Mouse (Mus musculus) forebrain, embryonic 16.5 days (tissue): Measurements from ENCODE around the gene Dcst2. TPM values are rescaled to one million over a fixed set of nuclear protein-coding genes. Genes with fewer than 3 reads are reported as not detected.

Experiments used
- ATAC-seq: fragments of 200-750 bp; cut with Nextera tagmentation; 2 replicates; pipeline ENCODE4 v1.8.0; 2017; ENCODE audit warnings: mild to moderate bottlenecking, moderate library complexity
- H3K27ac ChIP-seq: fragments of 300-500 bp; sonication (generic); 2 replicates; pipeline ENCODE4 v1.5.1; 2014; ENCODE audit warnings: low read length, control low read depth
- H3K27me3 ChIP-seq: fragments of 300-500 bp; sonication (generic); replicated peaks from 2 replicates; pipeline ENCODE4 v1.6.1; 2014; ENCODE audit warnings: low read length; ENCODE audit not compliant: control insufficient read depth, insufficient read depth
- H3K36me3 ChIP-seq: fragments of 300-500 bp; sonication (generic); 2 replicates; pipeline ENCODE4 v1.6.1; 2014; ENCODE audit not compliant: control insufficient read depth, insufficient read depth
- H3K4me1 ChIP-seq: fragments of 300-500 bp; sonication (generic); replicated peaks from 2 replicates; pipeline ENCODE4 v1.6.1; 2014; ENCODE audit warnings: low read length; ENCODE audit not compliant: control insufficient read depth, insufficient read depth
- H3K4me2 ChIP-seq: fragments of 300-500 bp; sonication (generic); 2 replicates; pipeline ENCODE4 v1.6.1; 2014; ENCODE audit warnings: mild to moderate bottlenecking, low read length, control low read depth
- H3K4me3 ChIP-seq: fragments of 300-500 bp; sonication (generic); replicated peaks from 2 replicates; pipeline ENCODE4 v1.5.1; 2014; ENCODE audit warnings: mild to moderate bottlenecking, low read length, control low read depth
- H3K9ac ChIP-seq: fragments of 300-500 bp; sonication (generic); replicated peaks from 2 replicates; pipeline ENCODE4 v1.6.1; 2014; ENCODE audit warnings: low read depth, low read length, control low read depth
- H3K9me3 ChIP-seq: fragments of 300-500 bp; sonication (generic); 2 replicates; pipeline ENCODE4 v1.6.1; 2016; ENCODE audit warnings: low read length; ENCODE audit not compliant: control insufficient read depth
- WGBS: fragments of 180-500 bp; shearing (Covaris S2); extraction: QIAGEN DNeasy Blood & Tissue Kit; methylation state at CpG from one replicate; pipeline ENCODE4 v1.1.7; 2014; 5-methylcytosine and 5-hydroxymethylcytosine counted together
- polyA plus RNA-seq: library from polyadenylated mRNA; unstranded; fragments of >200 nt; fragmentation: Nextera tagmentation; extraction: Ambion mirVana; gene quantifications from 2 replicates; pipeline ENCODE4 v1.2.1, GENCODE M21; 2015

Dcst2 gene
- polyA plus RNA-seq, 1 experiment from 2014 or later, result not detected

DNA sequence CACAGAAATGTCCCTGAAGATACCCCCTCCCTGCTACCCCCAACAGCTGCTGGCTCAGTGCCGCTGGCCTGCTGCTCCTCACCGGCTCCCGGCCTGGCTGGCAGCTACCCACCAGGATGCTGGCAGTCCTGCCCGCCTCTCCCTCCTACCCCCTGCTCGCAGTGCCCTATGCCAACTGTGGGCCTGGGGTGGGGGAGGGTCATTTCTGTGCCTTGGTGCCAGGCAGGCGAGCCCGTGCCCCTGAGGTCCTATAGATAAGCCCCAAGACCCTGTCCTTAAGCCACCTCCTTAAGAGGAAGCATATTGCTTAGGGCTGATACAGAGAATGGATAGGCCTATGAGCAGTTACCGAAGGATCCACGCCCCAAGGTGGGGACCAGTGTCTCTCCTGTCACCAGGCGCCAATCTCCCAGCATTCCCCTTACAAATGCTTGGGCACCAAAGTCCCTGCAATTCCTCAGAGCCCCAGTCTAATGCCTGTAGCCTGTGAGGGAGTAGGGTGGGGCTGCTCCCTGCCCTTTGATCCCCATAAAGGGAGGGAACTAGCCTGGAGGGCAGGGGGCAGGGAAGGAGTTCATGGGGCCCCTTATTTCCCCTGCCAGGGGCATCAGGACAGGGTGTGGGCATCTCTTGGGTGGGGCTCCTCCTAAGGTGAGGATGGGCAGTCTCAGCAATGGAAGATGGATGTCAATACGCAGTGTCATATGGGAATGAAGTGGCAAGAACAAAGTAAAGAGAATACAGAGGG lies 26.5 kb downstream of the Dcst2 start:
- H3K9ac ChIP-seq, result no peak overlapping the region
- no peaks in the 10 kb centered on the region for H3K9me3 ChIP-seq
- H3K27me3 ChIP-seq, result no peaks in the 10 kb centered on the region
- H3K27ac ChIP-seq, result no peak overlapping the region
- no peak overlapping the region for H3K4me2 ChIP-seq
- H3K4me1 ChIP-seq, result peaks cover 34% of the 10 kb centered on the region
- H3K4me3 ChIP-seq, result no peak overlapping the region
- peak; percentile 16 for ATAC-seq
- no peaks in the 10 kb centered on the region for H3K36me3 ChIP-seq
- 58% methylated on average over 11 of the region's 11 CpGs for WGBS

DNA sequence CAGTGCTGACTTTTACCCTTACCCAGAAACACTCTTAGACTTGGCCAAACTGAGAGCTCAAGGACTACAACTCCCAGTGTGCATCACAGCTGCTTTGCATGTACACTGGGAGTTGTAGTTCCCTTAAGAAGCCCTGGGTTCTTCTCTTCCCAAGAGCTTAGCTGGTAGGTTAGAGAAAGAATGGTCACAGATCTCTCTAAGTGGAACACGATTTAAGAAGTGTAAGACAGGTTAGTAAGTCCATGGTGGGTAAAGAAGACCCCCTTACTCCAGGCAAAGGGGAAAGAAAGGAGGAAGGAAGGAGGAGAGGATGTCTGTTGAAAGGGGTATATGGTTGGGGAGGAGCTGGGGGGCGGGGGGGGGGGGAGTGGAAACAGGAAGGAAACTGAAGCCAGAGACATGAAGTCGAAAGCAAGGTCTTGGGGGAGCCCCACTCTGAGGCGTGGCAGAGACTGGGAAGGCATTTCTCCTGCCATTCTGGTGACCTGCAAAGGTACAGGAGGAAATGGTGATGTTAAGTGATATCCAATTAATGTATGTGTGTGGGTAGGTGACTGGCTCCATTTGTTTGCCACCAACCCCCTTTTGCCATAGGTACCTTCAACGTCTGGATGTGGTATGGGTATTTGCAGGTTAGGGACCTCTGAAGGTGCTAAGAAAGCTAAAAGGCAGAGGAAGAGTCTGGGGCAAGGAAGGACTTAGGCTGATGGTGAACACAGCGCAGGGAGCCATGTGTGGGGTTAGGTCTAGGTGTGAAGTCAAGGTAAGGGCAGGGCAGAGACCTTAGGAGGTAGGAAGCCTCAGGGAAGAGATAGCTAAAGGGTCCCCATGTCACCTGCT lies 27.3 kb downstream of the Dcst2 start:
- Histone ChIP-seq H3K9me3 (no peaks in the 10 kb centered on the region), H3K27me3 (no peaks in the 10 kb centered on the region), H3K4me1 (peaks cover 42% of the 10 kb centered on the region), H3K4me2 (no peak overlapping the region), H3K36me3 (no peaks in the 10 kb centered on the region), H3K9ac (no peak overlapping the region), H3K27ac (no peak overlapping the region), H3K4me3 (no peak overlapping the region)
- WGBS, result 68% methylated on average over 6 of the region's 6 CpGs
- ATAC-seq, result peak; percentile 47

DNA sequence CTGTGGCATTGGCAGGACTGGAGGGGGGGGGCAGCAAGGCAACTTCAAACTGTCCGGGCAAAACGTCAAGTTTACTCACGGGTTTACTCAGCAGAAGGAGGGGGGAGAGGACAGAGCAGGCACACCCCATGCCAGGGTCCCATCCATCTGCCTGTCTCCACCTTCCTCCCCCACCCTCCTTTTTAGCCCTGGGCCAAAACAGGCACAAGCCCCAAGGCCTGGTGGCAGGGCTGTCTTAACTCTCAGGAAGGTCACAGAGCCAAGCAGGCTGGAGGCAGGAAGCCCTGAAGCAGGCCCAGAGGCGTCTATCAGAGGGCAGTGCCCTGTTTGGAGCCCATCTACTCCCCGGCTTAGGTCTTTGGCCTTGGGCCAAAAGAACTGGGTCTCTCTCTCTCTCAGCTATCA lies 28.3 kb downstream of the Dcst2 start:
- ATAC-seq, result no peak
- H3K4me3 ChIP-seq, result no peak overlapping the region
- 49% methylated on average over 5 of the region's 5 CpGs for WGBS

DNA sequence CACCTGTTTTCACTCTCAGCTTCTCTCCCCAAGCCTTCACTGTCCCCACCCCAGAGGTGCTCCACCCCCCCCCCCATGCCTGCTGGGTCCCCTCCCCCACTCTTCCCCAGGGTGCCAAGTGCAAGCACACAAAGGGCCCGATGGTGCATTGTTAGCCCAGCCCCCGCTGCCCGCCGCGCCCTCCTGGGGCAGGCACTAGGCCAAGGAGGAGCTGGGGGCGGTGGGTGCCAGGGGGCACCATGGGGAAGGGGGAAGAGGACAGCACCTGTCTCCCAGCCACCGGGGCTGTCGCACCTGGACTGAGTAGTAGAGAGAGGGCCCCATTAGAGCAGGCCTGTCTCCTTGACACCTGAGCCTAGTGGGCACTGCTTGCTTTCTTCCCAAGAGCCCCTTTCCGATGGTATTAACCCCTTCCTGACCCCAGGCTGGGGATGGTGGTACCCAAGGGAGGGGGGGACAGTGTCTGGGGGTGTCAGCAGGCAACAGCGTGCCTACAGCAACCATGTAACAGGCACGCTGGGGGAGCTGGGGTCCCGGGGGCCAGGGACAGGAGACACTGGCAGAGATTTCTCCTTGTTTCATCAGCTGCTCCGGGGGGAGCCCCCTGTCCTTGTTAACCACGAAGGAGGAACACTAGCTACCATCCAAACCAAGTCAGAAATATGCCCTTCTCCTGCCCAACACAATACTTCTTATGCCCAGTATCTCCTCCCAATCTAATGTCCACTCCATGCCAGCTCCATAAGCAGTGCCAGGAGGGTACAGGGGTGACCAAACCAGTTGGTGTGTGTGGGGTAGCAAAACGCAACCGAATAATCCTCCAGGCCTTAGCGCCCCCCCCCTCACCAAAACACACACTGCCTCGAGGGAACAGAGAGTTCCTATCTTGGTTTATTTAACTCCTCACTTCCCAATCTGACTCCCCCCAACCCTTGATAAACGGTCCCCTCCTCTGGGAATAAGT lies 29.2 kb downstream of the Dcst2 start:
- H3K4me1 ChIP-seq, result peaks cover 57% of the 10 kb centered on the region

More for the DNA sequence above, 28.3 kb downstream of the Dcst2 start:
- Histone ChIP-seq H3K27ac (no peak overlapping the region), H3K36me3 (no peaks in the 10 kb centered on the region), H3K27me3 (peaks cover 7% of the 10 kb centered on the region; the same call in 1 of the 2 replicates), H3K9ac (no peak overlapping the region), H3K4me2 (no peak overlapping the region), H3K9me3 (no peaks in the 10 kb centered on the region), H3K4me1 (peaks cover 52% of the 10 kb centered on the region)

DNA sequence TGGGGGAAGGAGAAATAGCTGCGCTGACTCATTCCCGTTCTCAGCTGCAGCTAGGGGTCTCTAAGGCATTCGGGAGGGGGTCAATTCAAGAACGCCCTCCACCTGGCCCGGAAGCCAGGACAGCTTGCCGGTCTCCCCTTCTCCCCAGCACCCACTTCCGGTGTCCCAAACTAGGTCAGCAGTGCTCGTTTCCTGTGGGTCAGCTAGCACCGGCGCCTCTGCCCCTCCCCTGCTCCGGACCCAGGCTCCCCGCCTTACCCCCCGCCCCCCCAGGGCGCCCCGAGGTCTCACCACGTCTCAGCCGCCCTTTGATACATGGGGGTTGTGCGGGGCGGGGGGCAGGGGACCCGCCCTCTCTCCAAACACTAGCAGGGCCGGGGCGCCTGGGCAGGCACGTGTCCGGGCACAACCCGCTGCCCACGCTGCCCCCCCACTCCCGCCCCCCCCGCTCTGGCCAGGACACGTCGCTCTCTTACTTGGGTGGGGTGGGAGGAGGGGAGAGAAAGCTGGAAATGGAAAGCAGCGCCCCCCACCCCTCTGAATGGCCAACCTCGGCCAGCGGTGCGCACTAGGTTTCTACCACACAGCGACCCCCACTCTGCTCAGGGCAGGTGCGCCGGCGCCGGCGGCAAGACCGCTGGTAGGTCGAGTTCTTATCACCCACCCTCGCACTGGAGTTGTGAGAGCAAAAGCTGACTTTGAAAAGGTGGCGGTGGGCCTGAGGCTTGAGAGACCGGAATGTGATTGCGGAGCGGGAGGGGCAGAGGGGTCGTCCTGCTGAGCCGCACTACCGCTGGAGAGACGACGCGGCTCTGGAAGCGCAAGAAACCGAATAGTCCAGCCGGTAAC lies 30.1 kb downstream of the Dcst2 start:
- peaks cover 61% of the 10 kb centered on the region for H3K4me1 ChIP-seq
- peak overlapping the region; percentile 40 for H3K4me3 ChIP-seq
- ATAC-seq, result no peak
- no peaks in the 10 kb centered on the region for H3K36me3 ChIP-seq
- H3K27ac ChIP-seq, result no peak overlapping the region
- whole genome bisulfite sequencing, result 0% methylated on average over 55 of the region's 56 CpGs
- H3K4me2 ChIP-seq, result peak overlapping the region; percentile 71
- H3K27me3 ChIP-seq, result peaks cover 13% of the 10 kb centered on the region
- peak overlapping the region; percentile 42 for H3K9ac ChIP-seq
- H3K9me3 ChIP-seq, result no peaks in the 10 kb centered on the region

More for the DNA sequence above, 29.2 kb downstream of the Dcst2 start:
- Histone ChIP-seq H3K9me3 (no peaks in the 10 kb centered on the region), H3K36me3 (no peaks in the 10 kb centered on the region), H3K27ac (no peak overlapping the region), H3K27me3 (peaks cover 13% of the 10 kb centered on the region), H3K9ac (peak overlapping the region; percentile 42), H3K4me3 (peak overlapping the region; percentile 40), H3K4me2 (peak overlapping the region; percentile 71)
- WGBS, result 6% methylated on average over 19 of the region's 19 CpGs
- ATAC-seq, result no peak

DNA sequence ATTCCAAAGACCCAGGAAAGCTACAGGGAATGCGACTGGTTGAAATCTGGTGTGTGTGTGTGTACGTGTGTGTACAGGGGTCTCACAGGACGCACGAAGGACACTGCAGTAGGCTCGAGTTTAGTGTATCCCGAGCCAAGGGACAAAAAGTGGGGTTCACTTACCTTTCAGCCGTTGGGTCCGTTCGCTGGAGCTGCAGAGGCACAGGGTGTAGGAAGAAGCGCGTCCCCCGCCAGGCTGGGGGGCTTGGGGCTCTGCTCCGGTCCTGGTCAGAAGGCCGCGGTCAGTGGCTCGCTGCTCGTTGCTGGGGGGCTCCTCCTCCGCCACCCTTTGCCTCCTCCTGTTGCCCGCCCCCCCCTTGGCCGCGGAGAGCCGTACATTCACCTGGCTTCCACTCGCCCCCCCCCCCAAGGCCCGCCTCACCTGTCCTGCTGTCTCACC lies 31.1 kb downstream of the Dcst2 start:
- ATAC-seq, result no peak
- no peaks in the 10 kb centered on the region for H3K9me3 ChIP-seq
- no peak overlapping the region for H3K27ac ChIP-seq
- H3K4me1 ChIP-seq, result peaks cover 61% of the 10 kb centered on the region
- H3K4me2 ChIP-seq, result peak overlapping the region; percentile 71
- H3K9ac ChIP-seq, result peak overlapping the region; percentile 44; the same call in 1 of the 2 replicates
- H3K36me3 ChIP-seq, result no peaks in the 10 kb centered on the region
- H3K27me3 ChIP-seq, result peaks cover 13% of the 10 kb centered on the region
- WGBS, result under 1% methylated on average over 16 of the region's 24 CpGs
- peak overlapping the region; percentile 40 for H3K4me3 ChIP-seq

DNA sequence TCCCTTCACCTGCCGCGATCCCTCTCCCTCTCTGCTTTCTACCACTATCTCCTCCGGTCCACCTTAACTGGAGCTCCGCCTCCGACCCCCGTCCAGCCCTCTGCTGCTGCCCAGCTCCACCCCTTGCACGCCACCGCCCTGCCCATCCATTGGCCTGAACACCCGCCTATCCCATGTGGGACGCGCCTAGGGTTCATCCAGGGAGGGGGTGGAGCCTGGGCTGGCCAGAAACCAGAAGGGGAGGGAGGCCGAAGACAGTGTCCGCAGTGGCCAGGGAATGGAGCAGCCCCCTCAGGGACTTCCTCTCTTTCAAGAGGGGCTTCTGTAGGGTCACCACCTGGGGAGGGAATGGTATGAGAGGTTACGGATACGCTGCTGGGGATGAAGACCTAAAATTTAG lies 31.8 kb downstream of the Dcst2 start:
- Histone ChIP-seq H3K27ac (peak overlapping the region; percentile 29), H3K36me3 (no peaks in the 10 kb centered on the region), H3K9me3 (no peaks in the 10 kb centered on the region), H3K4me1 (peaks cover 55% of the 10 kb centered on the region), H3K9ac (peak overlapping the region; percentile 47), H3K4me2 (peak overlapping the region; percentile 71), H3K4me3 (peak overlapping the region; percentile 40), H3K27me3 (peaks cover 13% of the 10 kb centered on the region)
- ATAC-seq, result peak; percentile 93
- WGBS, result 0% methylated on average over 15 of the region's 15 CpGs
